Mouse (Mus musculus) cortical plate, adult 2 months (tissue): ENCODE measurements at regions not wholly inside any gene's neighbourhood (a gene's known extent, or its start where the extent isn't known, plus 50 kb on each side); places are given as distances from the start of the nearest gene placed in this dataset.

Experiments
- CTCF ChIP-seq: fragments of 200-500 bp; IDR thresholded peaks from 2 replicates; pipeline ENCODE4 v1.5.1; 2011; ENCODE audit warnings: mild to moderate bottlenecking, control low read depth, low read length; ENCODE audit not compliant: insufficient read depth; ENCODE audit errors: extremely low read depth
- POLR2A ChIP-seq: fragments of 200-500 bp; IDR thresholded peaks from 2 replicates; pipeline ENCODE4 v1.6.1; 2011; ENCODE audit warnings: mild to moderate bottlenecking, low read length, control low read depth; ENCODE audit not compliant: insufficient read depth; ENCODE audit errors: extremely low read depth

DNA sequence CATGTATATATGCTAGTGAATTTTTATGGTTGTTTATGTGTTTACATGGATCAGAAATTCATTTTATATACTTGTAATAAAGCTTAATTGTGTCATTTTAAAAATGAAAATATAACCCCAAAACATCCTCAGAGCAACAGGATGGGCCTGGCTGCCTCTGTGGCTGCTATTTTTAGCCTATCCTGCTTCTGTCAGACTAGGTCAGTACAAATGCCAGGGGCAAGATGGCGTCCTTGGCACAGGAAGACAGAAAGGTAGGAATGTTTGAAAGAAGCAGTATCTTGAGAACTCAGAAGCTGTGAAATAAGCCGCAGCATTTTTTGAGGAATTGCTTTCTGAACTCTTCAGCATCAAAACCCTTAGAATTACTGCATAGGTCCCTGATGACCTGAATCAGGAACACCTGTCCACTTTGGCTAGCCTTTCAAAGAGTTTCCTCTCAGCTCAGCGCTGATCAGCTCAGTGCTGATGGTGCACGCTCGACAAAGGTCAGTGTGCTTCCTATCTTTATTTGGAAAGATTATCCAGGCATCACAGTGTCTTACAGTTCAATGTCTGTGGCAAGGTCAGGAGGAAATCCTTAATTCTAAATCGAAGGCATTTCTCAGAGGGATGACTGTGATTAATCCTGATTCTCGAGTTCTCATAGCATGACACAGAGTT, 154.9 kb downstream of the Car2 start:
- TF ChIP-seq CTCF (no peak), POLR2A (no peak)
